Mouse (Mus musculus): ENCODE results near the gene Rhbdd2. TPM values are rescaled to one million over a fixed set of nuclear protein-coding genes. Genes with fewer than 3 reads are reported as not detected.

Rhbdd2 gene
- polyA plus RNA-seq, 1 experiment: 25.2 TPM

GRCm38 (mm10) chr5:135677251-135677650 lies 44.8 kb downstream of the Rhbdd2 start:
- peaks cover 4% of the 10 kb centered on the region; the same call in 1 of the 2 replicates for H3K4me1 ChIP-seq (ENCODE audit: control insufficient read depth, insufficient read depth, insufficient read length)
- no peak for TF ChIP-seq CTCF (IDR thresholded peaks at IDR 0.05; ENCODE audit: extremely low read depth, insufficient read depth, insufficient read length, insufficient replicate concordance)
- TF ChIP-seq POLR2A (IDR thresholded peaks at IDR 0.05; ENCODE audit: low read depth, low read length): no peak
- no peak for DNase-seq (ENCODE audit: low read depth in 1 of 2, low spot score in 2 of 2)
- 41% methylated on average over 2 of the region's 2 CpGs for whole genome bisulfite sequencing
- no peak overlapping the region for H3K4me3 ChIP-seq (ENCODE audit: extremely low read depth, insufficient read depth, insufficient read length)
- no peaks in the 10 kb centered on the region for H3K36me3 ChIP-seq (ENCODE audit: control insufficient read depth, insufficient read depth, low read length)
- no peaks in the 10 kb centered on the region for H3K27me3 ChIP-seq (ENCODE audit: control insufficient read depth, insufficient read depth, low read length)
- no peak overlapping the region for H3K27ac ChIP-seq (ENCODE audit: insufficient read depth, low read length)

GRCm38 (mm10) chr5:135678481-135678880 lies 46.1 kb downstream of the Rhbdd2 start:
- 93% methylated on average over 6 of the region's 6 CpGs for WGBS
- H3K27ac ChIP-seq (ENCODE audit: insufficient read depth, low read length): no peak overlapping the region

GRCm38 (mm10) chr5:135680967-135681545 lies 48.6 kb downstream of the Rhbdd2 start:
- H3K27me3 ChIP-seq (ENCODE audit: control insufficient read depth, insufficient read depth, low read length): no peaks in the 10 kb centered on the region
- H3K27ac ChIP-seq (ENCODE audit: insufficient read depth, low read length): no peak overlapping the region
- no peak for DNase-seq (ENCODE audit: low read depth in 1 of 2, low spot score in 2 of 2)
- no peak for TF ChIP-seq CTCF (IDR thresholded peaks at IDR 0.05; ENCODE audit: extremely low read depth, insufficient read depth, insufficient read length, insufficient replicate concordance)
- TF ChIP-seq POLR2A (IDR thresholded peaks at IDR 0.05; ENCODE audit: low read depth, low read length): no peak
- no peak overlapping the region for H3K4me3 ChIP-seq (ENCODE audit: extremely low read depth, insufficient read depth, insufficient read length)
- WGBS: 89% methylated on average over 6 of the region's 6 CpGs
- no peaks in the 10 kb centered on the region for H3K36me3 ChIP-seq (ENCODE audit: control insufficient read depth, insufficient read depth, low read length)
- peaks cover under 1% of the 10 kb centered on the region; the same call in 1 of the 2 replicates for H3K4me1 ChIP-seq (ENCODE audit: control insufficient read depth, insufficient read depth, insufficient read length)

More at GRCm38 (mm10) chr5:135678481-135678880, 46.1 kb downstream of the Rhbdd2 start:
- Histone ChIP-seq H3K36me3 (ENCODE audit: control insufficient read depth, insufficient read depth, low read length) (no peaks in the 10 kb centered on the region), H3K27me3 (ENCODE audit: control insufficient read depth, insufficient read depth, low read length) (no peaks in the 10 kb centered on the region), H3K4me3 (ENCODE audit: extremely low read depth, insufficient read depth, insufficient read length) (no peak overlapping the region), H3K4me1 (ENCODE audit: control insufficient read depth, insufficient read depth, insufficient read length) (peaks cover 4% of the 10 kb centered on the region; the same call in 1 of the 2 replicates)
- no peak for DNase-seq (ENCODE audit: low read depth in 1 of 2, low spot score in 2 of 2)
- TF ChIP-seq POLR2A (IDR thresholded peaks at IDR 0.05; ENCODE audit: low read depth, low read length) (no peak), CTCF (IDR thresholded peaks at IDR 0.05; ENCODE audit: extremely low read depth, insufficient read depth, insufficient read length, insufficient replicate concordance) (no peak)

- no peak for DNase-seq (ENCODE audit: low read depth in 1 of 2, low spot score in 2 of 2)
- Histone ChIP-seq H3K36me3 (ENCODE audit: control insufficient read depth, insufficient read depth, low read length) (no peaks in the 10 kb centered on the region), H3K27me3 (ENCODE audit: control insufficient read depth, insufficient read depth, low read length) (no peaks in the 10 kb centered on the region), H3K4me1 (ENCODE audit: control insufficient read depth, insufficient read depth, insufficient read length) (peaks cover 3% of the 10 kb centered on the region; the same call in 1 of the 2 replicates), H3K27ac (ENCODE audit: insufficient read depth, low read length) (no peak overlapping the region), H3K4me3 (ENCODE audit: extremely low read depth, insufficient read depth, insufficient read length) (no peak overlapping the region)
- TF ChIP-seq CTCF (IDR thresholded peaks at IDR 0.05; ENCODE audit: extremely low read depth, insufficient read depth, insufficient read length, insufficient replicate concordance) (no peak), POLR2A (IDR thresholded peaks at IDR 0.05; ENCODE audit: low read depth, low read length) (no peak)
- 90% methylated on average over 5 of the region's 5 CpGs for WGBS
Observed at GRCm38 (mm10) chr5:135682009-135682408, 49.6 kb downstream of the Rhbdd2 start.

GRCm38 (mm10) chr5:135682942-135683570 lies 50.6 kb downstream of the Rhbdd2 start:
- no peak overlapping the region for H3K27ac ChIP-seq (ENCODE audit: insufficient read depth, low read length)

GRCm38 (mm10) chr5:135690401-135690800 lies 58.0 kb downstream of the Rhbdd2 start:
- Histone ChIP-seq H3K4me1 (ENCODE audit: control insufficient read depth, insufficient read depth, insufficient read length) (peaks cover 9% of the 10 kb centered on the region; the same call in 1 of the 2 replicates), H3K36me3 (ENCODE audit: control insufficient read depth, insufficient read depth, low read length) (no peaks in the 10 kb centered on the region), H3K27ac (ENCODE audit: insufficient read depth, low read length) (no peak overlapping the region), H3K27me3 (ENCODE audit: control insufficient read depth, insufficient read depth, low read length) (no peaks in the 10 kb centered on the region), H3K4me3 (ENCODE audit: extremely low read depth, insufficient read depth, insufficient read length) (no peak overlapping the region)
- no peak for DNase-seq (ENCODE audit: low read depth in 1 of 2, low spot score in 2 of 2)
- TF ChIP-seq POLR2A (IDR thresholded peaks at IDR 0.05; ENCODE audit: low read depth, low read length): no peak
- TF ChIP-seq CTCF (IDR thresholded peaks at IDR 0.05; ENCODE audit: extremely low read depth, insufficient read depth, insufficient read length, insufficient replicate concordance): no peak
- 64% methylated on average over 5 of the region's 5 CpGs for WGBS

More at GRCm38 (mm10) chr5:135682942-135683570, 50.6 kb downstream of the Rhbdd2 start:
- TF ChIP-seq CTCF (IDR thresholded peaks at IDR 0.05; ENCODE audit: extremely low read depth, insufficient read depth, insufficient read length, insufficient replicate concordance) (no peak), POLR2A (IDR thresholded peaks at IDR 0.05; ENCODE audit: low read depth, low read length) (no peak)
- no peak overlapping the region for H3K4me3 ChIP-seq (ENCODE audit: extremely low read depth, insufficient read depth, insufficient read length)
- H3K27me3 ChIP-seq (ENCODE audit: control insufficient read depth, insufficient read depth, low read length): no peaks in the 10 kb centered on the region
- 88% methylated on average over 12 of the region's 12 CpGs for WGBS
- H3K4me1 ChIP-seq (ENCODE audit: control insufficient read depth, insufficient read depth, insufficient read length): peaks cover 3% of the 10 kb centered on the region; the same call in 1 of the 2 replicates
- DNase-seq (ENCODE audit: low read depth in 1 of 2, low spot score in 2 of 2): no peak
- H3K36me3 ChIP-seq (ENCODE audit: control insufficient read depth, insufficient read depth, low read length): no peaks in the 10 kb centered on the region

GRCm38 (mm10) chr5:135691266-135691665 lies 58.8 kb downstream of the Rhbdd2 start:
- 75% methylated on average over 4 of the region's 4 CpGs for WGBS
- Histone ChIP-seq H3K36me3 (ENCODE audit: control insufficient read depth, insufficient read depth, low read length) (no peaks in the 10 kb centered on the region), H3K4me3 (ENCODE audit: extremely low read depth, insufficient read depth, insufficient read length) (no peak overlapping the region), H3K4me1 (ENCODE audit: control insufficient read depth, insufficient read depth, insufficient read length) (peaks cover 6% of the 10 kb centered on the region; the same call in 1 of the 2 replicates), H3K27ac (ENCODE audit: insufficient read depth, low read length) (no peak overlapping the region), H3K27me3 (ENCODE audit: control insufficient read depth, insufficient read depth, low read length) (no peaks in the 10 kb centered on the region)
- TF ChIP-seq POLR2A (IDR thresholded peaks at IDR 0.05; ENCODE audit: low read depth, low read length) (no peak), CTCF (IDR thresholded peaks at IDR 0.05; ENCODE audit: extremely low read depth, insufficient read depth, insufficient read length, insufficient replicate concordance) (no peak)
- no peak for DNase-seq (ENCODE audit: low read depth in 1 of 2, low spot score in 2 of 2)

All from spleen, adult 2 months (tissue).